Mouse (Mus musculus) cortical plate, adult 2 months (tissue): Measurements from ENCODE around the gene Gcc1.
A peak's percentile ranks its signal among the peaks of the same experiment; 100 is the strongest.

Source experiments
- CTCF ChIP-seq: fragments of 200-500 bp; IDR thresholded peaks from 2 replicates; pipeline ENCODE4 v1.5.1; 2011; ENCODE audit warnings: mild to moderate bottlenecking, control low read depth, low read length; ENCODE audit not compliant: insufficient read depth; ENCODE audit errors: extremely low read depth
- POLR2A ChIP-seq: fragments of 200-500 bp; IDR thresholded peaks from 2 replicates; pipeline ENCODE4 v1.6.1; 2011; ENCODE audit warnings: mild to moderate bottlenecking, low read length, control low read depth; ENCODE audit not compliant: insufficient read depth; ENCODE audit errors: extremely low read depth

DNA sequence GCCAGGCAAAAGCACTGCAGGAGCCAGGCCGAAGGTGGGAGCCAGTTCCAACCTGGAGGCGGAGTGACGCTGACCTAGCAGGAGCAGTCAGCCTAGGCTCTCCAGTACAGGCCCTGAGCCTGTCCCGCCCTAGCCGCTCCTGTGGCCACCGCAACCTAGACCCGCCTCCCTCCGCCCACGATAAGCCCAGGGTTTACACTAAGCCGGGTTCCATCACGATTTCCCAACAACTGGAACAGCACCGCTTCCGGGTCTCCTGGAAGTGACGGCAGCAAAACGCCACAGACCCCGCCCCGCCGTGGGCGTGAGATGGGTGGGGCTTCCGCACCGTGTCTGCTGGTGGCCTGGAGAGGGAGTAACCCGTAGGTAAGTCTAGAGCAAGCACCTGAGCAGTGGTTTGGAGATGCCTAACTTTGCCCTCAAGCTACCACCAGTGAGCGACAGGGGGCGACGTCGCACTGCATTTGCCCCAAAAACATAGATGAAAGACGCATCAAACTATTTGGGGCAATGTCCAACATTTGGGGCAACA is 6.7 kb downstream of the Gcc1 start:
- TF ChIP-seq CTCF (peak; percentile 57), POLR2A (peak; percentile 69)
